Mouse (Mus musculus): Measurements from ENCODE around the gene Olfr147. TPM values are rescaled to one million over a fixed set of nuclear protein-coding genes. Genes with fewer than 3 reads are reported as not detected.

Olfr147 gene
- not detected in 2 replicates for polyA plus RNA-seq (2012; rRNA removed)

GRCm38 (mm10) chr9:38401398-38401797 is at the start of gene Olfr147:
Olfr147 (plus strand) TSS chr9:38401698.

GRCm38 (mm10) chr9:38366596-38366995 is 34.9 kb upstream of the Olfr147 start, which contains the start of gene Olfr250:
Olfr250 (plus strand) TSS chr9:38366896.

GRCm38 (mm10) chr9:38376786-38377185 is 24.7 kb upstream of the Olfr147 start, which contains the start of gene Olfr251:
Olfr251 (plus strand) TSS chr9:38377086.

GRCm38 (mm10) chr9:38429155-38429554 is 27.7 kb downstream of the Olfr147 start, which contains the start of gene Olfr901:
Olfr901 (plus strand) TSS chr9:38429455.

GRCm38 (mm10) chr9:38447352-38447751 is 45.9 kb downstream of the Olfr147 start, which contains the start of gene Olfr902:
Olfr902 (plus strand) TSS chr9:38447652.

Other genes with a start within 250 kb of the Olfr147 start
- gene Olfr891, start 220.9 kb upstream of the Olfr147 start, polyA plus RNA-seq (2012; rRNA removed), result not detected in 2 replicates
- gene Olfr893, start 193.3 kb upstream of the Olfr147 start, polyA plus RNA-seq (2012; rRNA removed), result not detected in 2 replicates
- not detected in 2 replicates for gene Olfr894, start 183.6 kb upstream of the Olfr147 start, polyA plus RNA-seq (2012; rRNA removed)
- not detected in 2 replicates for gene Olfr143, start 148.9 kb upstream of the Olfr147 start, polyA plus RNA-seq (2012; rRNA removed)
- not detected in 2 replicates for gene Olfr895, start 133.8 kb upstream of the Olfr147 start, polyA plus RNA-seq (2012; rRNA removed)
- gene Olfr896-ps1, start 110.6 kb upstream of the Olfr147 start, polyA plus RNA-seq (2012; rRNA removed), result not detected in 2 replicates
- gene Olfr25, start 72.6 kb upstream of the Olfr147 start, polyA plus RNA-seq (2012; rRNA removed), result not detected in 2 replicates
- not detected in 2 replicates for gene Olfr898, start 53.3 kb upstream of the Olfr147 start, polyA plus RNA-seq (2012; rRNA removed)
- not detected in 2 replicates for gene Olfr250, start 34.8 kb upstream of the Olfr147 start, polyA plus RNA-seq (2012; rRNA removed)
- gene Olfr251, start 24.6 kb upstream of the Olfr147 start, polyA plus RNA-seq (2012; rRNA removed), result not detected in 2 replicates
- not detected in 2 replicates for gene Olfr901, start 27.8 kb downstream of the Olfr147 start, polyA plus RNA-seq (2012; rRNA removed)
- gene Olfr902, start 46.0 kb downstream of the Olfr147 start, polyA plus RNA-seq (2012; rRNA removed), result not detected in 2 replicates
- not detected in 2 replicates for gene Olfr904, start 61.4 kb downstream of the Olfr147 start, polyA plus RNA-seq (2012; rRNA removed)
- gene Olfr905, start 69.4 kb downstream of the Olfr147 start, polyA plus RNA-seq (2012; rRNA removed), result not detected in 2 replicates
- not detected in 2 replicates for gene Olfr906, start 85.4 kb downstream of the Olfr147 start, polyA plus RNA-seq (2012; rRNA removed)
- gene Olfr907, start 94.1 kb downstream of the Olfr147 start, polyA plus RNA-seq (2012; rRNA removed), result not detected in 2 replicates
- not detected in 2 replicates for gene Olfr911-ps1, start 119.9 kb downstream of the Olfr147 start, polyA plus RNA-seq (2012; rRNA removed)
- gene Olfr910, start 136.2 kb downstream of the Olfr147 start, polyA plus RNA-seq (2012; rRNA removed), result not detected in 2 replicates
- not detected in 2 replicates for gene Olfr912, start 178.5 kb downstream of the Olfr147 start, polyA plus RNA-seq (2012; rRNA removed)
- gene Olfr913, start 191.1 kb downstream of the Olfr147 start, polyA plus RNA-seq (2012; rRNA removed), result not detected in 2 replicates
- not detected in 2 replicates for gene Olfr914, start 203.4 kb downstream of the Olfr147 start, polyA plus RNA-seq (2012; rRNA removed)